Mouse (Mus musculus): ENCODE results near the gene AC192777.2.
"Not testable (repeated sequence)": the region's sequence is repeated elsewhere in the genome, so short reads cannot be mapped to it uniquely, and the experiment has no call there.

AC192777.2 gene

DNA sequence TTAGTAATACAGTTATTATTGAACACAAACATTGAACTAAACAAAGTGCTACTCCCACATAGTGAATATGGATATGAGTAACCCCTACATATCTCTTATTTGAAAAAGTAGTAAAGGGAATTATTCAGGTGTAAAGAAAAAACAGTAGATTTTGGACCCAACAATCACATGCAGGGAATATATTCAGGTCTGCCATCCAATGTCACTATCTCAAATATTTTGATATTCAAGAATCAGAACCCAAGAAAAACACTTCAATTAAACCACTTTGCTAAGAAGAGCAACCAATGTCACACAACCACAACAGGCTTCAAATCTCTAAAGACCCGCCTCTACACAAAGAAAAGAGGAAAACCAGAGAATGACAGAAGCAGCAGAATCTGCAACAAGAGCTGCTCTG is at the start of gene AC192777.2:
Gene AC192777.2 (plus strand): TSS at position 301 of the 400 bp plus-strand sequence.
- in situ Hi-C loops (cut with MboI), result not testable (repeated sequence)

DNA sequence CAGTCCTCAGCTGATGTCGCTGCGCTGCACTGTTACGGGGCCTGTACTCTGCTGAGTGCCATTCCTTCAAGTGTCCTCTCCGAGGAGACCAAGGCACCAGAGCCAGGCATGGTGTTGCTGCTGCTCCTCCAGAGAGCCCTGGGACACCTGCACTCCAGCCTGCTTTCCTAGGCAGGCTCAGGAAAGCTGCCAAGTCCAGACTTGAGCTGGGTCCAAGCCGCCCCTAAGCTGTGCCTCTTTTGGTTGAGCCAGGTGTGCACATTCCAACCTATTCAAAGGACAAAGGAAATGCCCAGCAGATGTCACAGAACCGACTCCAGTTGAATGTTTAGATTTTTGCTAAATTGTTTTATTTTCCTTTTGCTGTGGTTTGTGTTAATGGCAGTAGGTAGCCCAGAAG is 20.9 kb downstream of the AC192777.2 start:
- in situ Hi-C loops (cut with MboI), result not testable (repeated sequence)

DNA sequence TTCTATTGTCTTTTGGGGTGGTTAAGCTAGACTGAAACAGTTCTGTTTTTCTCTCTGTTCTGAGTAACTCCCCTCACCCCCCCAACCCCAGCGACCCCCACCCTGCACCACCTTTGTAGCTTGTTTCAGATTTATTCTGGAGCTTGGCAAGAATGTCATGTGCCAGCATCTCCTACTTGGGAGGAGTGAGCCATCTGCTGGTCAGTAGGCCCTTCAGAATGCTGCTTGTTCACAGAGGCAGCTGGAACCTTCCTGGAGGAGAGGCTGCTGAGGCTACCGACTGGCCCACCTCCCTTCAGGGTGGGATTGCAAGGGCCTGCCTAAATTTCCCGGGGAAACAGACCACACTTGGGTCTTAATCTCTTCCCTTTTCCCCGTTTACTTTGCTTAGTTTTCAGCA is 21.6 kb downstream of the AC192777.2 start:
- in situ Hi-C loops (cut with MboI), result not testable (repeated sequence)
